Mouse (Mus musculus) embryonic stem cell, embryonic (primary cell): ENCODE results near the gene Ppp1r14b.

Experiments used
- CTCF ChIA-PET, 4 experiments: fragments of 300-600 bp in 2 of 4; fragments of 350-600 bp in 2 of 4; sonication (Branson Sonifier 250); formaldehyde crosslinking; loops; one replicate each; lab custom pipeline; 2022; ENCODE audit warnings: inconsistent platforms in 2 of 4; lab: Charles Lee
- POLR2A ChIA-PET, 4 experiments: fragments of 300-600 bp in 2 of 4; fragments of 350-600 bp in 2 of 4; sonication (Branson Sonifier 250); formaldehyde crosslinking; loops; one replicate each; lab custom pipeline; 2022; ENCODE audit warnings: antibody characterized with exemption in 4 of 4, inconsistent platforms in 1 of 4; lab: Charles Lee

Ppp1r14b gene

DNA sequence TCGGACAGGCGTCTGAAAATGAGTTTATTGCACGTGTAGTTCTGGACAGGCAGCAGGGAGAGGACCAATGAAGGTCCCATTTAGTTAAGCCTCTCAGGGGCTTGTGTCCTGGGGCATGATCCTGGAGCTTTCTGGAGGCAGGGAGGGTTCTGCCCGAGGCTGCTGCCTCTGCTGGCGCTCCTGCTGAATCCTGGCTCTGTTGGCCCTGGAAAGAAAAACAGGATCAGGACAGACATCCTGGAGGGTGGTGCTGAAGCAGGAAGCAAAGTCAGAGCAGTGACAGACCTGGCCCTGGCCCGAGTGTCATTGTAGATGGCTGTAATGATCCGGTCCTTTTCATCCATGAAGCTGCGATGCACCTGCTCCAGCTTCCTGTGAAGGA, 13.1 kb downstream of the Ppp1r14b start:
- CTCF ChIA-PET, result interaction anchor here in 3 of 4 experiments (1.2 to 1.9 kb wide), 5 partner anchors 8 to 32 kb away, joined by 3 to 6 read pairs (median 5); partner anchors contain the start of genes Nudt22 (in 1 of the 3) and Trpt1 (in 1 of the 3)
- POLR2A ChIA-PET, result interaction anchor here in 3 of 4 experiments (0.6 to 5.2 kb wide), 23 partner anchors 8 to 584 kb away, joined by 3 to 34 read pairs (median 4); partner anchors contain the start of genes Nudt22 (in 3 of the 3), Trpt1 (in 3 of the 3), Stip1 (in 2 of the 3) and Plcb3 (in 1 of the 3)

DNA sequence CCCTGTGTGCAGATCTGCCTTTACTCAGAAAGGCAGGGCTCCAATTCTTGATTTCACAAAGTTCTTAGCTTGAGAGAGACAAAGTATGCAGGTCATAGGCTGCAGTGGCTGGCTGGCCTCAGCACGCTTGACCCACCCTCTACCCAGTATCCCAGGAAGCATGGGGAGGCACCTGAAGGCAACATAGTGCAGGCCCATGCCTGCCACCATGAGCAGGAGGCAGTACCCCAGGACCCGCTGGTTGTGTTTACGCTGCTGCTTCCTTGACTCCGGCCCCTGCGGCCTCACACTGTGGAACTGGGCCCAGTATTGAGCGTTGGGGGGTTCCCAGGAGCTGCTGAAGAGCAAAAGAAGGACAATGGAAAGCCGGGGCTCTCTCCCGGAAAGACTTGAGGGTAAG, 14.5 kb downstream of the Ppp1r14b start:
- CTCF ChIA-PET, result interaction anchor here in 3 of 4 experiments (1.1 to 1.5 kb wide), 3 partner anchors 9 to 31 kb away, joined by 3 to 6 read pairs (median 5); partner anchors contain the start of gene Fkbp2 (in 1 of the 3)
- POLR2A ChIA-PET, result interaction anchor here in 3 of 4 experiments (0.6 to 1.3 kb wide), 12 partner anchors 8 to 381 kb away, joined by 3 to 6 read pairs (median 4); partner anchors contain the start of genes Fkbp2 (in 1 of the 3) and Plcb3 (in 1 of the 3)

DNA sequence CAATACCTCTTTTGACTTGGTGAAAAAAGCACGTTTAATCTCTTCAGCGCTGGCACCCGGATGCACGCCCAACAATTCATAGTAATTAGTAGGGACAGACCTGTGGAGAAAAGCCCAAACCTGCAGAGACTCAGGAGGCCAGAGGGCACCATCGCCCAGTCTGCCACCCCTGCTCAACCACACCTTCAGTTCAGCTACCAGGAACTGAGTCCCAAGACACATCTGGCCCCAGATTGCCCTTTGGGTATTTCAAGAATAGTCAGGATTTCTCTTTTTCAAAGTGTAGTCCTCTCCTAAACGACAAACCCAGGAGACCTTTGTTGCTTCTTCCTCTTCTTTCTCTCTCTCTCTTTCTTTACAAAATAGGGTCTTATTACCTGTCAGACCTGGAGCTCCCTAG, 15.9 kb downstream of the Ppp1r14b start:
- POLR2A ChIA-PET, result interaction anchor here in 2 of 4 experiments (1.3 to 1.5 kb wide), 3 partner anchors 15 to 20 kb away, joined by 3 to 5 read pairs (median 4); partner anchors contain the start of gene Plcb3 (in 1 of the 2)
- CTCF ChIA-PET, result interaction anchor here in 1 of 4 experiments (0.6 kb wide), 1 partner anchor 135 kb away, joined by 8 read pairs; no protein-coding TSS in a partner anchor

DNA sequence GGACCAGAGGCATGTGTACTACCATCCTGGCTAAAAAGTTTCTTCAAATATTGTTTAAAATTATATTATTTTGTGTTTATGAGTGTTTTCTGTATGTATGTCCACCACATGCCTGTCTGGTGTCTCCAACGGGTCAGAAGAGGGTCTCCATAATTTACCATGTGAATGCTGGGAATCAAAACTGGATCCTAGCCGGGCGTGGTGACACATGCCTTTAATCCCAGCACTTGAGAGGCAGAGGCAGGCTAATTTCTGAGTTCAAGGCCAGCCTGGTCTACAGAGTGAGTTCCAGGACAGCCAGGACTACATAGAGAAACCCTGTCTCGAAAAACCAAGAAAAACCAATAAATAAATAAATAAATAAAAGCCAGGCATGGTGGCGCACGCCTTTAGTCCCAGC, 16.4 kb downstream of the Ppp1r14b start:
- ChIA-PET POLR2A (interaction anchor here in 2 of 4 experiments (0.9 to 2.1 kb wide), 8 partner anchors 8 to 49 kb away, joined by 3 to 35 read pairs (median 6); partner anchors contain the start of genes Plcb3 (in 2 of the 2), Stip1 (in 2 of the 2) and Fkbp2 (in 1 of the 2)), CTCF (interaction anchor here in 2 of 4 experiments (0.6 to 2.1 kb wide), 3 partner anchors 12 to 136 kb away, joined by 7 to 37 read pairs (median 8); partner anchors contain the start of gene Fkbp2 (in 1 of the 2))

DNA sequence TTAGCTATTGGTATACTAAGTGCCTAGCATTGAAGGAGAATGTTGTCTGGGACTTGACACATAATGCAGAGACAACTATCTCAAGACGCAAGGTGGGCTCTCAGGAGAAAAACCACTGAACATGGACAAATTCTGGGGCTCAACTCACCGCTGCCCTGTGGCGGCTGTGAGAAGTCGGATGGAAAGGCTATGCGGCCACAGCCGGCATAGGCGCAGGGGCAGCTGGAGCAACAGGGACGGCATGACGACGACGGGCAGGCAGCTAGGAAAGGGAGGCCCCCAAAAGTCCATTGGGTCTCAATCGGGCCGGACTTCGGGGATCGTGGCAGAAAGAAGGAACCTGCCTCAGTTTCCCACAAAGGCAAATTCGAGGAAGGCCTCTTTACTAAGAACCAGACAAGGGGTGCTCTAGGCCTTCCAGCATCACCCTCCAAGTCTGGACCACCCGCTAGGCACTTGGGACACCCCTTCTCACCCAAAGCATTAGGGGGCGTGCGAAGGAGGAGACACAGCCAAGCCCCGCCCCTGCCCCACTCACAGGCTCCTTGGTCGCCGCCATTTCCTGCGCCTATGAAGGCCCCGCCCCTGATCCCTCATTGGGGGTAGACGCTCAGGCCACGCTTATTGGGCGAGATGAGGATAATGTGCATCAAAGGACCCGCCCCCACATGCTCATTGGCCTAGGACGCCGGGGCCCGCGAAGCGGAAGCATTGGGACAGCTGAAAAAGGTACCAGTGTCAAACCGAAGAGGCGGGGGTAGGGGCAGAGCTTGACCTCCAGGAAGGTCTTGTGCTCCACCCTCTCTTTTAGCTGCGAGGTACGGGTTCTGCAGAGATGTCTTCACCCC, 17.5 kb downstream of the Ppp1r14b start, which contains the start of gene Dnajc4:
Gene Dnajc4 (minus strand): TSS at position 562 of the 848 bp plus-strand sequence.
- CTCF ChIA-PET, result interaction anchor here (0.5 to 2.2 kb wide), 7 partner anchors 13 to 564 kb away, joined by 3 to 37 read pairs (median 3); partner anchors contain the start of gene Fkbp2 (in 1 of the 4)

DNA sequence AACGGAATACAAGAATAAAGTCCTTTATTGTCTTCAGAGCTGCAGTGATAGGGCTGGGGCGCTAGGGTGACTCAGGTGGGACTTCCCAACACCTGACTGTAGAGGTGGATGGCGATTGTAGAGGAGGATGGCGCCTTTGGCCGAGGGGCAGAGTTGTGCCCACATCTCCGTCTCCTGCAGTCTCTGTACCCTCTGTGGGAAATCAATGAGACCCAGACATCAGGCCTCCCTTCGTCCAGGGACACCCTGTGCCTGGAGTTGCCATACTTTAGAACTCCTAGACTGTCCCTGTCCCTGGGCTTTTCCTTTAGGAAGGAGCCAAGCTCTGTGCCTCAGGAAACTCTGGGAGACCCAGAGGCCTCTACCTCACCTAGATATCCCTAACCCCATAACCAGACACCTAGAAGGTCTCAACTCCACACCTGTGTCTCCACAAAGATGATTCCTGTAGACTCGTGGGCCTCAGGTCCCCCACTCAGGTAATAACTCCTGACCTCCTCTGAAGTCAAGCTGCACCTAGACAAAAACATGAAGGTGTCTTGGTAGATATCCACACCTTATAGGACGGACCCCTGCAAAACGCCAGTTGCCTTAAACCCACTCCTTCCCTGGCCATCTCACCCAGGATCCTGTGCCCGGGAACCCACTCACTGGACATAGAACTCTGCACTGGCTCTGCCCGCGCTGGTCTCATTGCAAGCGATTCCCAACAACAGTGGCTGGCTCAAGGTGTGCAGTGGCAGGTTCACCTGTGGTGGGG, 18.4 kb downstream of the Ppp1r14b start:
- CTCF ChIA-PET, result interaction anchor here (0.6 to 2.2 kb wide), 7 partner anchors 14 to 23 kb away, joined by 3 to 37 read pairs (median 6); partner anchors contain the start of gene Fkbp2 (in 1 of the 4)
- POLR2A ChIA-PET, result interaction anchor here in 3 of 4 experiments (0.9 to 2.9 kb wide), 22 partner anchors 9 to 1730 kb away, joined by 3 to 35 read pairs (median 4); partner anchors contain the start of genes Fkbp2 (in 2 of the 3), Plcb3 (in 2 of the 3), Stip1 (in 2 of the 3) and Bad (in 1 of the 3)

More for the DNA sequence above, 17.5 kb downstream of the Ppp1r14b start, which contains the start of gene Dnajc4:
- POLR2A ChIA-PET, result interaction anchor here (0.5 to 2.3 kb wide), 32 partner anchors 8 to 1731 kb away, joined by 3 to 35 read pairs (median 4); partner anchors contain the start of genes Fkbp2 (in 2 of the 4), Plcb3 (in 2 of the 4), Stip1 (in 2 of the 4) and Bad (in 1 of the 4)

DNA sequence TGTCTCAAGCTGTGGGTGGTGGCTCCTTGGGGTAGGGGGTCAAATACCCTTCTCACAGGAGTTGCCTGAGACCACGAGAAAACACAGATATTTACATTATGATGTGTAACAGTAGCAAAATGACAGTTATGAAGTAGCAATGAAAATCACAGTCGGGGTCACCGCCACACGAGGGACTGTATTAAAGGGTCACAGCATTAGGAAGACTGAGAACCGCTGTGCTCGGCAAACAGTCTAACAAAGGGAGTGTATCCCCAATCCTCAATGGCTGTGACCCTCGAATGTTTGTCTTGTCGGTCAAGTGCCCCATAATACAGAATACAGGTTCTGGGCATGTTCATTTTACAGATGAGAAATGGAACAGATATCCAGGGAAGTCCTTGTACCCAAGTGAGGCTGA, 19.2 kb downstream of the Ppp1r14b start:
- CTCF ChIA-PET, result interaction anchor here in 1 of 4 experiments (2.2 kb wide), 1 partner anchor 24 kb away, joined by 6 read pairs; no protein-coding TSS in a partner anchor
- POLR2A ChIA-PET, result interaction anchor here in 2 of 4 experiments (1.4 to 7.7 kb wide), 5 partner anchors 9 to 15 kb away, joined by 4 to 99 read pairs (median 14); partner anchors contain the start of genes Fkbp2 (in 2 of the 2) and Plcb3 (in 1 of the 2)

DNA sequence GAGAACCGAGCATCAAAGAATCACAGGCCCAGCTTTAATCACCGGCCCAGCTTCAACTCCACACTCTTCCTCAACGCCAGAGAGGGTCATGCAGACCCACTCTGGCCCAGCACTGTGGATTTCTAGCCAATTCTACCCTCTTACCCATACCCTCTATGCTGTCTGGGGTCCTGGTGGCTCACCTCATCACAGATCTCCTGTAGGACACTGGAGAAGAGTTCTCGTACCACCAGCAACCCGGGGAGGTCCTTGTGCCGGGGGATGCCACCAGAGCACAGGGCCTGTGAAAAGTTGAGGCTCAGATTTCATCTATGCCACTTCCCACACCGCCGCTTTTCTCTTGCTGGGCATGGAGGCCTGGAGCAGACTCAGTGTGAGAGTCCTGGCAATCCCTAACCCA, 19.7 kb downstream of the Ppp1r14b start:
- POLR2A ChIA-PET, result interaction anchor here in 2 of 4 experiments (0.5 to 7.7 kb wide), 10 partner anchors 9 to 146 kb away, joined by 3 to 99 read pairs (median 8); partner anchors contain the start of genes Fkbp2 (in 2 of the 2), Plcb3 (in 1 of the 2) and Ppp1r14b (in 1 of the 2)
- CTCF ChIA-PET, result interaction anchor here in 1 of 4 experiments (2.4 kb wide), 1 partner anchor 15 kb away, joined by 46 read pairs; the partner anchor contains the start of gene Fkbp2

DNA sequence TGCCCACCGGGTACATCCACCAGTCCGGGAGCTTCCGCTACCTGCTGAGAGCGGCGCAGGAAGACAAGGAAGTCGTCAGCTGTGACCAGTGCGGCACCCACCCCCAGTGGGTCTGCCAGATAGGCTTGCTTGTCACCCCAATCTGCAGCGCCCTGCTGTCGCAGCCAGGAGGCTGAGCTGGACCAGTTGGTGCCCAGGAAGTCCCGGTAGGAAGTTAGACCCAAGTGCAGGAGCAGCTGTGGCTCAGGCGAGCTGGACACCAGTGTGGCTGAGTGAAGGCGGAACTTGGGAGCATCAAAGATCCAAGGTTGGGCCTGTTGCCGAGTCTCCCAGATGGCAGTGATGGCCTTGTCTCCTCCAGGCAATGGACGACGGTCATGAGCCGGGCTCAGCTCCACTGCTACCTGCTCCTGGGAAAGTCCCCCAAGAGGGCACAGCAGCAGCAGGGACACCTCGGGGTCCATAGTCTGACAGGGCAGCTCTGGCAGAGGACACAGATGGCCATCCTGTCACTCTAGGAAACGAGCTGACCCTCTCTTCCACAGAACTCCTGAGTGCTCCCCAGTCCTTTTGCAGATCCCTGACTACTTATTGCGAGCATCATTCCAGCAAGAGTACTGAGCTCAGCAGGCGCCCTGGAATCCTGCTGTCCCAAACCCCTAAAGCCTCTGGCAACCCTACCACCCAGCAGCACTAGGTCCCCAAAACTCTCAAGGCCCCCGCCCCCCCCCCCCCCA, 20.7 kb downstream of the Ppp1r14b start:
- CTCF ChIA-PET, result interaction anchor here (0.5 to 2.4 kb wide), 25 partner anchors 8 to 609 kb away, joined by 3 to 46 read pairs (median 4); partner anchors contain the start of genes Bad (in 1 of the 4), Fkbp2 (in 1 of the 4), Gpr137 (in 1 of the 4) and Plcb3 (in 1 of the 4)
- POLR2A ChIA-PET, result interaction anchor here (0.5 to 7.7 kb wide), 70 partner anchors 8 to 1723 kb away, joined by 3 to 99 read pairs (median 4); partner anchors contain the start of genes Fkbp2 (in 3 of the 4), Plcb3 (in 3 of the 4), Vegfb (in 3 of the 4) and Stip1 (in 2 of the 4)

DNA sequence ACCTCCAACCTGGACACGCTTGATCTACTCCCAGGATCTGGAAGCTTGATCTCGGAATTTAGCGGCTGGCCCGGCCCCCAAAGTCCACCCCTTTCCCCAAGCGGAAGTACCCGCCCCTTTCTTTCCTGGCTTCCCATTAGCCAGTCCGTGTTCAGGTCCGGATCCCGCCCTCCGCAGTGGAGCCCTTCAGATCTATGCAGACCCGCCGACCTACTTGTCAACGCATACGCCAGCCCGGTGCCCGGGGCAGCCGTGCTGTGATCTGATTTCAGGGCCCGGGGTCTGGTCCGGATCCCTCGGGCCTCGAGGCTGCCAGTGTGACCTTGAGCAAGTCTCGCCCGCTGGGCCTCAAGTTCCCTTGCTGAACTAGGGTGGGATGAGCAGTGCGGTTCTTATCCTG, 21.2 kb downstream of the Ppp1r14b start, which contains the start of the genes Nudt22 and Trpt1:
Gene Nudt22 (minus strand): TSS at position 112 of the 400 bp plus-strand sequence.
Gene Trpt1 (plus strand): TSS at position 126 of the 400 bp plus-strand sequence.
- CTCF ChIA-PET, result interaction anchor here (0.6 to 2.4 kb wide), 22 partner anchors 9 to 610 kb away, joined by 3 to 46 read pairs (median 4); partner anchors contain the start of genes Bad (in 1 of the 4), Fkbp2 (in 1 of the 4), Gpr137 (in 1 of the 4) and Plcb3 (in 1 of the 4)
- POLR2A ChIA-PET, result interaction anchor here (0.5 to 7.7 kb wide), 68 partner anchors 9 to 1722 kb away, joined by 3 to 99 read pairs (median 4); partner anchors contain the start of genes Fkbp2 (in 3 of the 4), Plcb3 (in 3 of the 4), Vegfb (in 3 of the 4) and Stip1 (in 2 of the 4)

DNA sequence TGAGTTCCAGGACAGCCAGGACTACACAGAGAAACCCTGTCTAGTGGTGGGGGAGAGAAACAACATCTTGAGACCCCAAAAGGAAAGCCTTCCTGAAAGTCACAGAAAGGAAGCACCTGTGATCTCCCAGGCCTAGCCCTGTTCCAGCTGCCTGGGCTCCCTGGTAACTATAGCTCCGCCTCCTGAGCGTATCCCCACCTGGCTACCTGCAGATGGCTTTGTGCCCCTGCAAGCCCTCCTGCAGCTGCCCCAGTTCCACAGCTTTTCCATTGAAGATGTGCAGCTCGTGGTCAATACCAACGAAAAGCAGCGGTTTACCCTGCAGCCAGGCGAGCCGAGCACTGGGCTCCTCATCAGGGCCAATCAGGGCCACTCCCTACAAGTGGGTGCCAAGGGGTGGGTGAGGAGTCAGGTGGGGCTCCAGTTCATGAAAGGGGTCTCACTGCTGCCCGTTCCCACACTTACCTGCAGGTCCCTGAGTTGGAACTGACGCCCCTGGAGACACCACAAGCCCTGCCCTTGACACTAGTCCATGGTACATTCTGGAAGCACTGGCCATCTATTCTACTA, 23.0 kb downstream of the Ppp1r14b start:
- POLR2A ChIA-PET, result interaction anchor here in 2 of 4 experiments (0.7 to 7.7 kb wide), 15 partner anchors 10 to 136 kb away, joined by 3 to 99 read pairs (median 4); partner anchors contain the start of genes Fkbp2 (in 2 of the 2), Plcb3 (in 2 of the 2), Stip1 (in 2 of the 2) and Bad (in 1 of the 2)
- CTCF ChIA-PET, result no interaction called here

DNA sequence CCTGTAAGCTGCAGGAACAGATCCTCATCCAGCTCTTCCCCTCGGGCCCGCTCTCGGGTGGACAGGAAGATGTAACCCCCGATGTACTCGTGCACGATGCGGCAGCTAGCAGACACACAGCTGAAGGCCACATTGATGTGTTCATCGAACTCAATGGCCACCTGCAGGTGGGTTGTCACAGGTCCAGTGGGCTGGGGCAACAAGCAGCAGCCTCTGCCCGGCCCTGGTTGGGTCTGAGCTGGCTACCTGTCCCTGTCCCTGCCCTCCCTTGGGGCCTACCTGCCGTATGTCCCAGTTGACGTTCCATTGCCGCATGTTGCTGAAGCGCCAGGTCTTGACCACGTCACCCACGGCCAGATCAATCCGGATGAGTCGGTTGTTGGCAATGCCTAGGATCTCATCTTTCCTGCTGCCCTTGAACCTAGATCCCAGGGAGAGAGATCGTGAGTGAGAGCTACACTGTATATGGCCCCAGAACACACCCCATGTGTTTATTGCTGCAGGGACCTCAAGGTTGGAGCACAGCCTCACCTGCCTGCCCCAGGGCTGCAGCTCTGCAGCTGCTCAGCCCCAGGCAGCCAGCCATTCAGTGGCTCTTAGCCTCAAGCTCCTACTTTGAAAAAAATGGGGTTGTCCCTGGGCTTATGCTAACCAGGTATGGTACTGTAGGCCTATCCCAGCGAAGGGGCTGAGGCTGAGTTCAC, 24.7 kb downstream of the Ppp1r14b start:
- POLR2A ChIA-PET, result interaction anchor here (0.6 to 7.7 kb wide), 22 partner anchors 10 to 387 kb away, joined by 3 to 99 read pairs (median 4); partner anchors contain the start of genes Fkbp2 (in 2 of the 4), Plcb3 (in 2 of the 4), Bad (in 1 of the 4) and Esrra (in 1 of the 4)
- CTCF ChIA-PET, result interaction anchor here in 3 of 4 experiments (0.5 to 1.3 kb wide), 6 partner anchors 20 to 1146 kb away, joined by 3 to 11 read pairs (median 3); no protein-coding TSS in a partner anchor

DNA sequence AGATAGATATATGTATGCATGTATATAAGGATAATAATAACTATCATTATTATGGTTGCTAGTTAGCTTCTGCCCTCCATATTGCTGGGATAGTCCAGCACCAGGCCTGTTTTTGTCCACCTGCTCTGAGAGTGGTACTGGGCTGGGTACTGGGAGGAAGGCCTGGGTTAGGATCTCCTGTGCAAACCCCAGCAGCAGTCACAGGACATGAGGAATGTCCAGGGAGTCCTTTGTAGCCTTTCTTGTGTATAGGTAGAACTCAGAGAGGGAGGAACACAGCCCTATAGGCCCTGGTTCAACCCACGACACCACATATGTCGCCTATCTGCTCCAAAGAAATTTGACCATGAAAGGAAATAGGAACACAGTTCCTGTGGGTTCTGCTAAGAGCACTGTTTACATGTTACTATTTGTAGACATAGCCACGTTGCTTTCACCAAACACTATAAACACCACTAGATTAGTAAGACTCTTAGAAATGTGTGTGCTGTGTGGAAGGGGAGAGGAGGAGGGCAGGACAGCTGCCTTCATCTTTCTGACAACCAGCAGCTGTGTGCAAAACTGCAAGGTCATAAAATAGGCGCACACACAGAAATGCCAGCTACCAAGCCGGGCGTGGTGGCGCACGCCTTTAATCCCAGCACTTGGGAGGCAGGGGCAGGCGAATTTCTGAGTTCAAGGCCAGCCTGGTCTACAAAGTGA, 32.3 kb downstream of the Ppp1r14b start:
- ChIA-PET CTCF (no interaction called here), POLR2A (interaction anchor here in 2 of 4 experiments (0.6 to 1.1 kb wide), 4 partner anchors 9 to 74 kb away, joined by 3 to 4 read pairs (median 3); partner anchors contain the start of genes Nudt22 (in 1 of the 2) and Trpt1 (in 1 of the 2))
